Mouse (Mus musculus) activated CD4-positive, CD25-positive, alpha-beta regulatory T cell (primary cell): Measurements from ENCODE around the gene Olfr961. TPM values are rescaled to one million over a fixed set of nuclear protein-coding genes. Genes with fewer than 3 reads are reported as not detected.

Experiments
- polyA plus RNA-seq, 2 experiments: library from polyadenylated mRNA; unstranded; fragments of 100-300 nt; shearing (Covaris generic); gene quantifications; one replicate each; pipeline ENCODE4 v1.2.1; 2017

Olfr961 gene
- polyA plus RNA-seq: under 1 TPM in 1 of 2 experiments, not detected in 1; 0.52 TPM

GRCm38 (mm10) chr9:39644785-39645184 is at the start of gene Olfr961:
Olfr961 (plus strand) TSS chr9:39645085.

GRCm38 (mm10) chr9:39603999-39604453 is 40.9 kb upstream of the Olfr961 start, which contains the start of gene AW551984:
AW551984 (minus strand) TSS chr9:39604403.

GRCm38 (mm10) chr9:39610355-39610754 is 34.5 kb upstream of the Olfr961 start, which contains the start of gene Olfr148:
Olfr148 (plus strand) TSS chr9:39610655.

DNA sequence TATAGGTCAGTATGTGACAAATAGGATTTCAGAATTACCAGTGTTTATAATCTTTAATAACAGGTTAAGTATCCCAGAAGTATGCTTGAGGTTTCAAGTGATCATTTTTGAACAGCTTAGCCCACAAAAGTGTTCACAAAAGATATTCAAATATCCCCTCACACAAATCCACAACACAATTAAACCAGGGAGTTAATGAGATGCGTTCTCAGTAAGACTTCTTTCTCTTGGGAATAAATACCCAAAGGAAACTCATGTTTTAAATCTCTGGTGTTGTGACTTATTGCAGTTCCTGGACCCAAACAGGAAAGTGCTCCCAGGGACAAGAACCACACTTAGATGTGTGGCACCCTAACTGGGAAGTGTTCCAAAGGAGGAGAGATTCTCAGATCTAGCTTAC is 23.8 kb upstream of the Olfr961 start, which contains the start of gene Olfr960:
Gene Olfr960 (plus strand): TSS at position 301 of the 400 bp plus-strand sequence.

GRCm38 (mm10) chr9:39666905-39667304 is 22.0 kb downstream of the Olfr961 start, which contains the start of gene Olfr963:
Olfr963 (plus strand) TSS chr9:39667205.

Other genes starting within 250 kb of the Olfr961 start
- not detected for gene Olfr952, start 217.9 kb upstream of the Olfr961 start, polyA plus RNA-seq
- not detected for gene Olfr954, start 188.4 kb upstream of the Olfr961 start, polyA plus RNA-seq
- not detected for gene Olfr955, start 173.1 kb upstream of the Olfr961 start, polyA plus RNA-seq
- not detected for gene Olfr44, start 151.1 kb upstream of the Olfr961 start, polyA plus RNA-seq
- gene Olfr957, start 129.3 kb upstream of the Olfr961 start, polyA plus RNA-seq: not detected
- not detected for gene Olfr958, start 91.0 kb upstream of the Olfr961 start, polyA plus RNA-seq
- not detected for gene Olfr959, start 69.5 kb upstream of the Olfr961 start, polyA plus RNA-seq
- gene AW551984, start 40.7 kb upstream of the Olfr961 start, polyA plus RNA-seq: under 1 TPM; 0.08 to 0.60 TPM
- not detected for gene Olfr148, start 34.4 kb upstream of the Olfr961 start, polyA plus RNA-seq
- gene Olfr960, start 23.7 kb upstream of the Olfr961 start, polyA plus RNA-seq: not detected
- gene Olfr963, start 22.1 kb downstream of the Olfr961 start, polyA plus RNA-seq: not detected
- gene Olfr149, start 62.0 kb downstream of the Olfr961 start, polyA plus RNA-seq: not detected
- gene Olfr965, start 66.3 kb downstream of the Olfr961 start, polyA plus RNA-seq: under 1 TPM in 1 of 2 experiments, not detected in 1; 0.12 TPM
- gene Olfr150, start 85.9 kb downstream of the Olfr961 start, polyA plus RNA-seq: under 1 TPM in 1 of 2 experiments, not detected in 1; 0.17 TPM
- under 1 TPM in 1 of 2 experiments, not detected in 1; 0.15 TPM for gene Olfr967, start 101.2 kb downstream of the Olfr961 start, polyA plus RNA-seq
- gene Olfr968, start 138.2 kb downstream of the Olfr961 start, polyA plus RNA-seq: under 1 TPM in 1 of 2 experiments, not detected in 1; 0.45 TPM
- gene Olfr969, start 145.9 kb downstream of the Olfr961 start, polyA plus RNA-seq: under 1 TPM in 1 of 2 experiments, not detected in 1; 0.39 TPM
- not detected for gene Olfr970, start 163.8 kb downstream of the Olfr961 start, polyA plus RNA-seq
- gene Olfr971, start 191.8 kb downstream of the Olfr961 start, polyA plus RNA-seq: under 1 TPM in 1 of 2 experiments, not detected in 1; 0.18 TPM
- gene Olfr972, start 221.3 kb downstream of the Olfr961 start, polyA plus RNA-seq: not detected